Mouse (Mus musculus) liver, adult 2 months (tissue): Measurements from ENCODE around the gene Prr23a1. TPM values are rescaled to one million over a fixed set of nuclear protein-coding genes. Genes with fewer than 3 reads are reported as not detected.
"Not testable (repeated sequence)": the region's sequence is repeated elsewhere in the genome, so short reads cannot be mapped to it uniquely, and the experiment has no call there.

Experiments
- DNase-seq: peaks from one replicate; pipeline ENCODE4 v3.0.0-alpha.2; 2011; ENCODE audit warnings: low read depth, low spot score; ENCODE audit errors: extremely low read depth
- H3K27ac ChIP-seq: fragments of 200-500 bp; replicated peaks from 2 replicates; pipeline ENCODE4 v1.5.1; 2012; ENCODE audit warnings: low read depth, mild to moderate bottlenecking, control low read depth, inconsistent platforms, low read length; ENCODE audit not compliant: insufficient read depth
- H3K27me3 ChIP-seq: fragments of 200-500 bp; 2 replicates; pipeline ENCODE4 v1.6.1; 2012; ENCODE audit warnings: mild to moderate bottlenecking, moderate library complexity, low read length, inconsistent platforms; ENCODE audit not compliant: control insufficient read depth, insufficient read depth
- H3K36me3 ChIP-seq: fragments of 200-500 bp; 2 replicates; pipeline ENCODE4 v1.6.1; 2012; ENCODE audit warnings: low read length, inconsistent platforms; ENCODE audit not compliant: control insufficient read depth, insufficient read depth
- H3K4me1 ChIP-seq: fragments of 200-500 bp; 2 replicates; pipeline ENCODE4 v1.6.1; 2011; ENCODE audit warnings: low read length; ENCODE audit not compliant: control insufficient read depth, insufficient read depth
- H3K4me3 ChIP-seq: fragments of 200-500 bp; 2 replicates; pipeline ENCODE4 v1.5.1; 2011; ENCODE audit warnings: low read depth, mild to moderate bottlenecking, control low read depth, low read length, moderate library complexity; ENCODE audit not compliant: insufficient read depth
- H3K79me2 ChIP-seq: fragments of 200-500 bp; 2 replicates; pipeline ENCODE4 v1.6.1; 2012; ENCODE audit warnings: inconsistent platforms, mild to moderate bottlenecking, low read length, moderate library complexity; ENCODE audit not compliant: control insufficient read depth, insufficient read depth
- H3K9ac ChIP-seq: fragments of 200-500 bp; 2 replicates; pipeline ENCODE4 v1.6.1; 2012; ENCODE audit warnings: low read depth, mild to moderate bottlenecking, control low read depth, inconsistent platforms, low read length
- CTCF ChIP-seq: fragments of 200-500 bp; IDR thresholded peaks from 2 replicates; pipeline ENCODE4 v1.5.1; 2011; ENCODE audit warnings: low read depth, low read length, control low read depth
- POLR2A ChIP-seq: fragments of 200-500 bp; IDR thresholded peaks from 2 replicates; pipeline ENCODE4 v1.6.1; 2011; ENCODE audit warnings: low read length, control low read depth; ENCODE audit not compliant: insufficient read depth; ENCODE audit errors: extremely low read depth
- WGBS: fragments of 180-500 bp; shearing (Covaris S2); methylation state at CpG from one replicate; pipeline ENCODE4 v1.1.7; 2018; 5-methylcytosine and 5-hydroxymethylcytosine counted together
- polyA plus RNA-seq: library from polyadenylated mRNA; depleted of rRNA; stranded (reverse); fragments of >200 nt; gene quantifications from 2 replicates; pipeline ENCODE4 v1.2.3, GENCODE M21; 2012
- total RNA-seq: library from RNA; depleted of rRNA; stranded (reverse); fragments of >200 nt; gene quantifications from 2 replicates; pipeline ENCODE4 v1.2.3, GENCODE M21; 2014

Prr23a1 gene
- total and polyA plus RNA-seq, 2 experiments, result not detected

DNA sequence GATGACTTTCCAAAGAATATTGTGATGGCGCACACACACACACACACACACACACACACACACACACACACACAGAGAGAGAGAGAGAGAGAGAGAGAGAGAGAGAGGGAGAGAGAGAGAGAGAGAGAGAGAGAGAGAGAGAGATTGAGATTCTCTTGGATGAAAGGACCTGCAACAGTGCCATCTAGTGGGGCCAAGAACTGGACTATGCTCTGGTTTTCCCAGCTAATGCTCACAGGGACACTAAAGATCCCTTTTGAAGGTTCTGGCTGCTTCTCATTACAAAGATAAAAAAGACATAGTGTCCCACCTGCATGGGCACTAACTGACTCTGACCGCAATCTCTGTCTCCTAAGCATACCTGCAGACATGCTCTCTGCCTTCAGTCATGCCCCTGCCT is 32.8 kb upstream of the Prr23a1 start:
- H3K36me3 ChIP-seq, H3K27ac ChIP-seq, H3K27me3 ChIP-seq, H3K4me1 ChIP-seq, H3K79me2 ChIP-seq, H3K4me3 ChIP-seq, H3K9ac ChIP-seq: not testable (repeated sequence)
- WGBS, result 71% methylated on average over 2 of the region's 2 CpGs
- TF ChIP-seq CTCF, result peak; percentile 44
- DNase-seq, result peak; percentile 44

DNA sequence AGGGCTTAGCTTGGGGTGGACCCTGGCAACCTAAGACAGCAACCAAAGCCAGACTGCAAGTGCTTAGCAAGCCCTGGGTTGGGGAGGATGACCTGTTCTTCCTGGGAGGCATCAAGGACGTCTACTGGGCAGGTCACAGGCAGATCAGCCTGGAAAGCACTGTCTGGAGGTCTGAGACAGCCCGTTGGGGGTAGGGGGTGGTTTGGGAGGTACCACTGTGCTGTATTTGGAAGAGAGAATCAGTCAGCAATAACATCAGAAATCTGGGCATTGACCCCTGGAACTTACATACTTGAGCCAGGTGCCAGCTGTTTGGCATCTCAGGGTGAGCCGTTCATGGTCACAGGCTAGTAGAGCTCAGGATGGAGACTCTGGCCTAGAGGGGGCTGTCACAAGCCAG is 26.2 kb upstream of the Prr23a1 start:
- WGBS, result 56% methylated on average over 3 of the region's 3 CpGs
- DNase-seq, result no peak
- Histone ChIP-seq H3K4me3 (no peak overlapping the region), H3K36me3 (no peaks in the 10 kb centered on the region), H3K4me1 (no peaks in the 10 kb centered on the region), H3K27me3 (no peaks in the 10 kb centered on the region), H3K9ac (no peak overlapping the region), H3K27ac (no peak overlapping the region), H3K79me2 (no peaks in the 10 kb centered on the region)
- TF ChIP-seq POLR2A (no peak), CTCF (no peak)

- no peaks in the 10 kb centered on the region for H3K36me3 ChIP-seq
- WGBS, result 77% methylated on average over 7 of the region's 7 CpGs
- no peak overlapping the region for H3K27ac ChIP-seq
- no peak for TF ChIP-seq POLR2A
- TF ChIP-seq CTCF, result no peak
- no peak overlapping the region for H3K9ac ChIP-seq
- no peak for DNase-seq
- no peak overlapping the region for H3K4me3 ChIP-seq
- H3K4me1 ChIP-seq, result no peaks in the 10 kb centered on the region
- H3K27me3 ChIP-seq, result no peaks in the 10 kb centered on the region
- H3K79me2 ChIP-seq, result no peaks in the 10 kb centered on the region
Observed at GRCm38 (mm10) chr9:98817592-98817991, 24.7 kb upstream of the Prr23a1 start.

DNA sequence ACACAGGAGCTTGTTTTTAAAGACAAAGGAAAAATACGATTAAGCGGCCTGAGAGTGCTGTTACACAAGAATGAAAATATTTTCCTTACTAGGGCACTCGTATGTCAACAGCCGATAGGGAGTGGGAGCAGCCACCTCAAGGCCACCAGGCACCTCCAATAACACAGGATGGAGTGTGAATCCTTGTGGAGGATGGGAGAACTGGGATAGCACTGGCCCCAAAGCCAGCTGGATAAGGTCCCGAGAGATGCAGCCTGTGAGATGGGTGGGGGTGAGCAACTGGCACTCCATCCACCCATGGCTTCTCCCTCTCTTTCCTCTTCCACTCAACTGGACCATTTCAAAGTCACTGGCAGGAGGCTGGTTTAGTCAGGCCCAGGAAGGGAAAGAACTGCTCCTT is 23.3 kb upstream of the Prr23a1 start:
- H3K4me1 ChIP-seq, result no peaks in the 10 kb centered on the region
- no peak for TF ChIP-seq POLR2A
- no peak for TF ChIP-seq CTCF
- 75% methylated on average over 5 of the region's 5 CpGs for WGBS

DNA sequence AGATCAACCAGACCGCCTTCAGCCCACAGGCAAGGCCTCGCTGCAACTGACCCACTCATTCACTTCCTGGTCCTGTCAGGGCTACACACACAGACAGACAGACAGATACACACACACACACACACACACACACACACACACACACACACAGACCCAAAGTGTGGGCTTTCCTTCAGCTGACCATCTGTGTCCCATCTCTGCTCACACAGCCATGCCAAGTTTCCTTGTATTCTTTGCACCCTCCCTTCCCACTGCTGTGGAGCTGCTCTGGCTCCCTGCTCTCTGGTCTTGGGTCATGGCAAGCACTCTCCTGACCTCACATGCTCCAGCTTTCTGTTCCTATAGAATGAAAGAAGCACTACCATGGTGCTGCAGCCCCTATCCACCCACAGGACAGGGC is 22.8 kb upstream of the Prr23a1 start:
- H3K79me2 ChIP-seq, result no peaks in the 10 kb centered on the region
- no peak overlapping the region for H3K27ac ChIP-seq
- no peak overlapping the region for H3K9ac ChIP-seq
- H3K4me3 ChIP-seq, result no peak overlapping the region
- TF ChIP-seq POLR2A (no peak), CTCF (no peak)
- H3K36me3 ChIP-seq, result no peaks in the 10 kb centered on the region
- H3K27me3 ChIP-seq, result no peaks in the 10 kb centered on the region
- H3K4me1 ChIP-seq, result no peaks in the 10 kb centered on the region
- WGBS, result 82% methylated on average over 2 of the region's 2 CpGs
- DNase-seq, result no peak

More for the DNA sequence above, 23.3 kb upstream of the Prr23a1 start:
- no peaks in the 10 kb centered on the region for H3K27me3 ChIP-seq
- DNase-seq, result no peak
- H3K9ac ChIP-seq, result no peak overlapping the region
- H3K27ac ChIP-seq, result no peak overlapping the region
- no peaks in the 10 kb centered on the region for H3K36me3 ChIP-seq
- no peaks in the 10 kb centered on the region for H3K79me2 ChIP-seq
- no peak overlapping the region for H3K4me3 ChIP-seq

- Histone ChIP-seq H3K27ac (no peak overlapping the region), H3K79me2 (no peaks in the 10 kb centered on the region), H3K27me3 (no peaks in the 10 kb centered on the region), H3K4me3 (no peak overlapping the region), H3K9ac (no peak overlapping the region), H3K36me3 (no peaks in the 10 kb centered on the region), H3K4me1 (no peaks in the 10 kb centered on the region)
- 79% methylated on average over 4 of the region's 4 CpGs for WGBS
- no peak for DNase-seq
- TF ChIP-seq CTCF, result no peak
- TF ChIP-seq POLR2A, result no peak
Observed at GRCm38 (mm10) chr9:98820461-98820860, 21.8 kb upstream of the Prr23a1 start.
